Mouse (Mus musculus): ENCODE data around the gene Epb41l4b.

DNA sequence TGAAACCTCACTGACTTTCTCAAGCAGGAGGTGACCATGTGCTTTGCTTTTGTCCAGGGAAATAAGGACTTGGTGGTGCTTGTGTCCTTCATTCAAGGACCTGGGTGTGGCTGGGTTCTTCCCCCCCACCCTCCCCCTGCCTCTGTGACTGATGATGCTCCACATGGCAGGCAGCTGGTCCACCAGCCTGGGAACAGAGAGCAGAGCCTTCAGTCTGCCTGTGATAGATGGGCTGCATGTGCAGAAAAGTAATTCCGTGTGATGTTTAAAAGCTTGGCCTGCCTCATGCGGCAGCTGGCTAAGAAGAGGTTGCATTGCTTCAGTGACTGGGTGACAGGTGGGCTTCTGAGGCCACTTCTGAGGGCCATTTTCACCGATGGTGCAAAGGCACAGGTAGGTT is 140.5 kb downstream of the Epb41l4b start:
- no peak for TF ChIP-seq CTCF (IDR thresholded peaks at IDR 0.05; ENCODE audit: low read depth)
- no peak for TF ChIP-seq EP300 (IDR thresholded peaks at IDR 0.05; ENCODE audit: low read depth)
